Mouse (Mus musculus) forebrain, postnatal 0 days (tissue): Measurements from ENCODE around the gene Prkaca. TPM values are rescaled to one million over a fixed set of nuclear protein-coding genes. Genes with fewer than 3 reads are reported as not detected.

Source experiments
- ATAC-seq: fragments of 200-750 bp; cut with Nextera tagmentation; 2 replicates; pipeline ENCODE4 v1.8.0; 2017; ENCODE audit warnings: mild to moderate bottlenecking, moderate library complexity
- DNase-seq: peaks from one replicate; pipeline ENCODE4 v3.0.0-alpha.2; 2015
- H3K27ac ChIP-seq: fragments of 300-500 bp; sonication (generic); 2 replicates; pipeline ENCODE4 v1.5.1; 2014; ENCODE audit warnings: low read depth, mild to moderate bottlenecking, antibody characterized with exemption, low read length, moderate library complexity, mixed read lengths
- H3K27me3 ChIP-seq: fragments of 300-500 bp; sonication (generic); 2 replicates; pipeline ENCODE4 v1.6.1; 2014; ENCODE audit warnings: mild to moderate bottlenecking, low read length, mixed read lengths; ENCODE audit not compliant: insufficient read depth
- H3K36me3 ChIP-seq: fragments of 300-500 bp; sonication (generic); 2 replicates; pipeline ENCODE4 v1.6.1; 2014; ENCODE audit warnings: mild to moderate bottlenecking, moderate library complexity; ENCODE audit not compliant: insufficient read depth
- H3K4me1 ChIP-seq: fragments of 300-500 bp; sonication (generic); 2 replicates; pipeline ENCODE4 v1.6.1; 2014; ENCODE audit warnings: antibody characterized with exemption; ENCODE audit not compliant: insufficient read depth
- H3K4me2 ChIP-seq: fragments of 300-500 bp; sonication (generic); 2 replicates; pipeline ENCODE4 v1.6.1; 2014; ENCODE audit warnings: low read depth, mild to moderate bottlenecking, moderate library complexity
- H3K4me3 ChIP-seq: fragments of 300-500 bp; sonication (generic); 2 replicates; pipeline ENCODE4 v1.5.1; 2014; ENCODE audit warnings: low read depth, low read length, mixed read lengths
- H3K9ac ChIP-seq: fragments of 300-500 bp; sonication (generic); 2 replicates; pipeline ENCODE4 v1.6.1; 2014; ENCODE audit warnings: mild to moderate bottlenecking
- H3K9me3 ChIP-seq: fragments of 300-500 bp; sonication (generic); 2 replicates; pipeline ENCODE4 v1.6.1; 2016; ENCODE audit warnings: low read length
- CTCF ChIP-seq: sonication (generic); IDR thresholded peaks from 2 replicates; pipeline ENCODE4 v1.5.1; 2016; ENCODE audit warnings: antibody characterized with exemption, control low read depth, low read depth
- WGBS: fragments of 180-500 bp; shearing (Covaris S2); extraction: QIAGEN DNeasy Blood & Tissue Kit; methylation state at CpG from one replicate; pipeline ENCODE4 v1.1.7; 2014; 5-methylcytosine and 5-hydroxymethylcytosine counted together
- polyA plus RNA-seq: library from polyadenylated mRNA; unstranded; fragments of >200 nt; fragmentation: Nextera tagmentation; extraction: Ambion mirVana; gene quantifications from 2 replicates; pipeline ENCODE4 v1.2.1, GENCODE M21; 2015
- total RNA-seq: library from RNA; depleted of rRNA; stranded (reverse); fragments of >200 nt; gene quantifications from 2 replicates; pipeline ENCODE4 v1.2.3, GENCODE M21; 2014

The Prkaca gene
- total and polyA plus RNA-seq, 2 experiments from 2014 or later = 151 to 215 TPM

DNA sequence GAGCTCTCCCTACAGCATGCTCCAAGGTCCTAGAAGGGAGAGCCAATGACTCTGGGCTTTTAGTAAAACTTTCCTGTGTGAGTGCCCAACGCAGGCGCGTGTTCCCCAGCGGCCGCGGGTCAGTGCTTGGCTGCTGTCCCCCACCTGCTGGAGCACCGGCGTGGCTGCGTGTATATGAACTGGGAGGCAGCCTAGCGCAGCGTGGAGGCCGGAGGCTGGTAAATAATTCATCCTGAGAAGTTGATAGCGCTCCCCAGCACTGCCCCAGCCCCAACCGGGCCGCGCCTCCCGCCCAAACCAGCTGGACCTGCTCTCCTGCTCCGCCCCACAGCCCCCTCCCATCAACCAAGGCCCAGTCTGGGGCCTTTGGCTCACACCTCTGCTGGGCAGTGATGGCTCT is 48.3 kb downstream of the Prkaca start, which contains the start of gene Palm3:
Gene Palm3 (plus strand): TSS at position 376 of the 400 bp plus-strand sequence.
- H3K27me3 ChIP-seq = peaks cover 4% of the 10 kb centered on the region
- no peaks in the 10 kb centered on the region for H3K9me3 ChIP-seq
- no peaks in the 10 kb centered on the region for H3K4me1 ChIP-seq
- no peaks in the 10 kb centered on the region for H3K36me3 ChIP-seq
- ATAC-seq (no peak), DNase-seq (no peak)
- no peak within 1 kb of the TSS for H3K4me3 ChIP-seq
- H3K27ac ChIP-seq = no peak within 1 kb of the TSS
- no peak within 1 kb of the TSS for H3K4me2 ChIP-seq
- no peak within 1 kb of the TSS for H3K9ac ChIP-seq
- no peak for TF ChIP-seq CTCF
- 12% methylated on average over 18 of the region's 18 CpGs for WGBS

- DNase-seq (no peak), ATAC-seq (no peak)
- no peak for TF ChIP-seq CTCF
- Histone ChIP-seq H3K27me3 (peaks cover 4% of the 10 kb centered on the region), H3K4me1 (no peaks in the 10 kb centered on the region), H3K4me3 (no peak overlapping the region), H3K9me3 (no peaks in the 10 kb centered on the region), H3K27ac (no peak overlapping the region), H3K36me3 (no peaks in the 10 kb centered on the region), H3K4me2 (no peak overlapping the region), H3K9ac (no peak overlapping the region)
- 52% methylated on average over 12 of the region's 12 CpGs for WGBS
These were observed 48.8 kb downstream of the Prkaca start for GRCm38 (mm10) chr8:84021569-84021968.

- peaks cover 8% of the 10 kb centered on the region for H3K27me3 ChIP-seq
- no peaks in the 10 kb centered on the region for H3K4me1 ChIP-seq
- ATAC-seq (no peak), DNase-seq (no peak)
- no peak overlapping the region for H3K9ac ChIP-seq
- H3K4me2 ChIP-seq = no peak overlapping the region
- no peak overlapping the region for H3K27ac ChIP-seq
- no peaks in the 10 kb centered on the region for H3K36me3 ChIP-seq
- H3K9me3 ChIP-seq = no peaks in the 10 kb centered on the region
- no peak overlapping the region for H3K4me3 ChIP-seq
- TF ChIP-seq CTCF = no peak
- WGBS = 55% methylated on average over 5 of the region's 5 CpGs
These were observed 50.3 kb downstream of the Prkaca start for GRCm38 (mm10) chr8:84023085-84023484.

- H3K27me3 ChIP-seq = peaks cover 8% of the 10 kb centered on the region
- DNase-seq (no peak), ATAC-seq (no peak)
- H3K4me2 ChIP-seq = no peak overlapping the region
- no peak overlapping the region for H3K4me3 ChIP-seq
- H3K9me3 ChIP-seq = no peaks in the 10 kb centered on the region
- no peak overlapping the region for H3K9ac ChIP-seq
- no peak overlapping the region for H3K27ac ChIP-seq
- H3K4me1 ChIP-seq = no peaks in the 10 kb centered on the region
- no peak for TF ChIP-seq CTCF
- no peaks in the 10 kb centered on the region for H3K36me3 ChIP-seq
- 76% methylated on average over 1 of the region's 1 CpGs for WGBS
These were observed 50.8 kb downstream of the Prkaca start for GRCm38 (mm10) chr8:84023631-84024030.

DNA sequence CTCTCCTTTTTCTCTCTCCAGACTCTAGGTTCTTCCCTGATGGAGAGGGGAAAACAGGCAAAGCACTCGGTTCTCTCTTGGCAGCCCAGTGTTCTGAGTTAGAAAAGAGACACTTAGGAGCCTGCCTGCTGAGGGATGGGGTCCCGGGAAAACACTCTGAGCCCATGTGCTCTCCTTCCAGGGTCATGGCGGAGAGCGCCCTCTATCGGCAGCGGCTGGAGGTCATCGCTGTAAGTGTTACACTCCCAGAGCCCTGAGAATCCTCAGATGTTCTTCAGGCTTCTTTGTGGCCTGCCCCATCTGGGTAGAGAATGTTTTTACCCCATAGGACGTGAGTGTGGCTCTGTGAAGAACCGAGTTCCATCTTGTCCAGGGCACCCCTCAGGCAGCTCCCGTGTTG is 51.4 kb downstream of the Prkaca start:
- Histone ChIP-seq H3K4me2 (no peak overlapping the region), H3K4me1 (no peaks in the 10 kb centered on the region), H3K9ac (no peak overlapping the region), H3K4me3 (no peak overlapping the region), H3K27ac (no peak overlapping the region), H3K27me3 (peaks cover 8% of the 10 kb centered on the region), H3K9me3 (no peaks in the 10 kb centered on the region), H3K36me3 (no peaks in the 10 kb centered on the region)
- WGBS = 11% methylated on average over 10 of the region's 10 CpGs
- DNase-seq = no peak
- no peak for ATAC-seq
- TF ChIP-seq CTCF = peak; percentile 65

DNA sequence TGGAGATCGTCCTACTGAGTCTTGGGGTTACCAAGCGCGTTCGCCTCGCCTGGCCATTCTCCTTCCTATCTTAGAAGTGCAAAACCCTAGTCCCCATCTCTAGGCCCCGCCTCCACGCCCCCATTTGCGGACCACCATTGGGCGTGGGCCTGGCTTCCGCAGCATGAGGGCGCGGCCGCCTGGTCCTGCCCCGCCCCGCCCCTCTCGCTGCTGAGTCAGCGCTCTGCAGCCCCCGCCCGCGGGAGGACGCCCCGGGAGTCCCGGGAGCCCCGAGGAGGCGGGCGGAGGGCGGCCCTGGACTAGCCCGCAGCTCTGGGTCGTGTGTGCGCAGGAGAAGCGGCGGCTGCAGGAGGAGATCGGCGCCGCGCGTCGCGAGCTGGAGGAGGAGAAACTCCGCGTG is 53.1 kb downstream of the Prkaca start:
- Histone ChIP-seq H3K4me3 (peak overlapping the region; percentile 48), H3K9me3 (no peaks in the 10 kb centered on the region), H3K4me2 (peak overlapping the region; percentile 86), H3K27ac (no peak overlapping the region), H3K4me1 (no peaks in the 10 kb centered on the region), H3K36me3 (no peaks in the 10 kb centered on the region), H3K27me3 (peaks cover 8% of the 10 kb centered on the region), H3K9ac (peak overlapping the region; percentile 55)
- ATAC-seq (peak; percentile 81), DNase-seq (peak; percentile 72)
- TF ChIP-seq CTCF = no peak
- 1% methylated on average over 41 of the region's 41 CpGs for WGBS

GRCm38 (mm10) chr8:84027449-84027848 is 54.7 kb downstream of the Prkaca start:
- no peak overlapping the region for H3K4me2 ChIP-seq
- H3K27ac ChIP-seq = no peak overlapping the region
- H3K9ac ChIP-seq = no peak overlapping the region
- no peak for TF ChIP-seq CTCF
- H3K27me3 ChIP-seq = peaks cover 8% of the 10 kb centered on the region; the same call in 1 of the 2 replicates
- ATAC-seq (no peak), DNase-seq (no peak)
- no peak overlapping the region for H3K4me3 ChIP-seq
- H3K4me1 ChIP-seq = no peaks in the 10 kb centered on the region
- 12% methylated on average over 10 of the region's 10 CpGs for WGBS
- H3K9me3 ChIP-seq = no peaks in the 10 kb centered on the region
- H3K36me3 ChIP-seq = no peaks in the 10 kb centered on the region
